Mouse (Mus musculus) heart, embryonic 13.5 days (tissue): ENCODE results near the gene Rangap1. TPM values are rescaled to one million over a fixed set of nuclear protein-coding genes. Genes with fewer than 3 reads are reported as not detected.
A peak's percentile ranks its signal among the peaks of the same experiment; 100 is the strongest.

ENCODE experiments used
- ATAC-seq: fragments of 200-750 bp; cut with Nextera tagmentation; 2 replicates; pipeline ENCODE4 v1.8.0; 2017; ENCODE audit warnings: moderate TSS enrichment; ENCODE audit not compliant: insufficient number of reproducible peaks, low FRiP score, low TSS enrichment; ENCODE audit errors: extremely low read depth
- H3K27ac ChIP-seq: fragments of 300-500 bp; sonication (generic); replicated peaks from 2 replicates; pipeline ENCODE4 v1.5.1; 2015; ENCODE audit warnings: moderate library complexity, mild to moderate bottlenecking, inconsistent platforms
- H3K27me3 ChIP-seq: fragments of 300-500 bp; sonication (generic); replicated peaks from 2 replicates; pipeline ENCODE4 v1.6.1; 2015; ENCODE audit warnings: mild to moderate bottlenecking, inconsistent platforms
- H3K36me3 ChIP-seq: fragments of 300-500 bp; sonication (generic); 2 replicates; pipeline ENCODE4 v1.6.1; 2015; ENCODE audit warnings: mild to moderate bottlenecking, inconsistent platforms
- H3K4me1 ChIP-seq: fragments of 300-500 bp; sonication (generic); 2 replicates; pipeline ENCODE4 v1.6.1; 2015; ENCODE audit warnings: inconsistent platforms
- H3K4me2 ChIP-seq: fragments of 300-500 bp; sonication (generic); 2 replicates; pipeline ENCODE4 v1.6.1; 2015; ENCODE audit warnings: inconsistent platforms, mild to moderate bottlenecking, moderate library complexity
- H3K4me3 ChIP-seq: fragments of 300-500 bp; sonication (generic); 2 replicates; pipeline ENCODE4 v1.5.1; 2015; ENCODE audit warnings: moderate library complexity, mild to moderate bottlenecking, inconsistent platforms
- H3K9ac ChIP-seq: fragments of 300-500 bp; sonication (generic); 2 replicates; pipeline ENCODE4 v1.6.1; 2015; ENCODE audit warnings: inconsistent platforms, mild to moderate bottlenecking, moderate library complexity
- H3K9me3 ChIP-seq: fragments of 300-500 bp; sonication (generic); 2 replicates; pipeline ENCODE4 v1.6.1; 2016; ENCODE audit warnings: inconsistent platforms
- WGBS: fragments of 180-500 bp; shearing (Covaris S2); methylation state at CpG from one replicate; pipeline ENCODE4 v1.1.7; 2015; ENCODE audit warnings: mixed read lengths; 5-methylcytosine and 5-hydroxymethylcytosine counted together
- polyA plus RNA-seq: library from polyadenylated mRNA; unstranded; fragments of >200 nt; fragmentation: Nextera tagmentation; extraction: Ambion mirVana; gene quantifications from 2 replicates; pipeline ENCODE4 v1.2.1, GENCODE M21; 2015

Rangap1 gene
- polyA plus RNA-seq, 1 experiment from 2014 or later, result 90.4 TPM

- no peaks in the 10 kb centered on the region for H3K36me3 ChIP-seq
- peaks cover 68% of the 10 kb centered on the region for H3K27me3 ChIP-seq
- H3K9me3 ChIP-seq, result no peaks in the 10 kb centered on the region
- peaks cover 18% of the 10 kb centered on the region for H3K4me1 ChIP-seq
- peak; percentile 52; the same call in 1 of the 2 replicates for ATAC-seq
- under 1% methylated on average over 101 of the region's 107 CpGs for WGBS
- H3K9ac ChIP-seq, result peak overlapping the region; percentile 85
- H3K27ac ChIP-seq, result no peak overlapping the region
- H3K4me3 ChIP-seq, result peak overlapping the region; percentile 67
- H3K4me2 ChIP-seq, result peak overlapping the region; percentile 98
Observed at GRCm38 (mm10) chr15:81693967-81694881, 51.1 kb downstream of the Rangap1 start.

GRCm38 (mm10) chr15:81693366-81693966 lies 51.9 kb downstream of the Rangap1 start:
- Histone ChIP-seq H3K36me3 (peaks cover 5% of the 10 kb centered on the region), H3K9me3 (no peaks in the 10 kb centered on the region), H3K4me2 (peak overlapping the region; percentile 98), H3K27ac (no peak overlapping the region), H3K9ac (peak overlapping the region; percentile 85), H3K4me1 (peaks cover 18% of the 10 kb centered on the region), H3K4me3 (peak overlapping the region; percentile 67), H3K27me3 (peaks cover 68% of the 10 kb centered on the region)
- WGBS, result 6% methylated on average over 38 of the region's 41 CpGs
- ATAC-seq, result no peak

- H3K27ac ChIP-seq, result no peak overlapping the region
- H3K4me3 ChIP-seq, result no peak overlapping the region
- H3K4me2 ChIP-seq, result no peak overlapping the region
- 86% methylated on average over 4 of the region's 4 CpGs for WGBS
- ATAC-seq, result no peak
- H3K27me3 ChIP-seq, result no peaks in the 10 kb centered on the region
- no peak overlapping the region for H3K9ac ChIP-seq
- peaks cover 8% of the 10 kb centered on the region for H3K4me1 ChIP-seq
- peaks cover 87% of the 10 kb centered on the region for H3K36me3 ChIP-seq
- H3K9me3 ChIP-seq, result no peaks in the 10 kb centered on the region
Observed at GRCm38 (mm10) chr15:81680301-81680805, 65.0 kb downstream of the Rangap1 start.

- Histone ChIP-seq H3K9me3 (no peaks in the 10 kb centered on the region), H3K27me3 (no peaks in the 10 kb centered on the region), H3K36me3 (peaks cover 78% of the 10 kb centered on the region), H3K9ac (no peak overlapping the region), H3K4me2 (no peak overlapping the region), H3K4me3 (no peak overlapping the region), H3K27ac (peak overlapping the region; percentile 77), H3K4me1 (peaks cover 8% of the 10 kb centered on the region)
- 53% methylated on average over 3 of the region's 3 CpGs for WGBS
- no peak; the same call in 1 of the 2 replicates for ATAC-seq
Observed at GRCm38 (mm10) chr15:81676637-81677036, 68.7 kb downstream of the Rangap1 start.

GRCm38 (mm10) chr15:81670231-81670640 lies 75.1 kb downstream of the Rangap1 start:
- H3K9me3 ChIP-seq, result no peaks in the 10 kb centered on the region
- no peak overlapping the region for H3K4me2 ChIP-seq
- peaks cover under 1% of the 10 kb centered on the region; the same call in 1 of the 2 replicates for H3K4me1 ChIP-seq
- no peak overlapping the region for H3K9ac ChIP-seq
- H3K36me3 ChIP-seq, result peaks cover 72% of the 10 kb centered on the region
- no peak overlapping the region for H3K27ac ChIP-seq
- H3K4me3 ChIP-seq, result no peak overlapping the region
- no peak for ATAC-seq
- WGBS, result 85% methylated on average over 4 of the region's 4 CpGs
- no peaks in the 10 kb centered on the region for H3K27me3 ChIP-seq

- no peak for ATAC-seq
- 83% methylated on average over 10 of the region's 10 CpGs for WGBS
- Histone ChIP-seq H3K36me3 (peaks cover 48% of the 10 kb centered on the region), H3K4me3 (no peak overlapping the region), H3K27me3 (no peaks in the 10 kb centered on the region), H3K9me3 (no peaks in the 10 kb centered on the region), H3K27ac (no peak overlapping the region), H3K4me1 (peaks cover 9% of the 10 kb centered on the region), H3K9ac (no peak overlapping the region), H3K4me2 (no peak overlapping the region)
Observed at GRCm38 (mm10) chr15:81666957-81667356, 78.4 kb downstream of the Rangap1 start.

GRCm38 (mm10) chr15:81663697-81664561 lies 81.4 kb downstream of the Rangap1 start, which contains the start of gene L3mbtl2:
L3mbtl2 (plus strand) TSS chr15:81663889.
- ATAC-seq, result peak; percentile 91
- peak within 1 kb of the TSS; percentile 88 for H3K4me3 ChIP-seq
- no peaks in the 10 kb centered on the region for H3K9me3 ChIP-seq
- peaks cover 21% of the 10 kb centered on the region for H3K36me3 ChIP-seq
- peaks cover 9% of the 10 kb centered on the region for H3K4me1 ChIP-seq
- peak within 1 kb of the TSS; percentile 43; the same call in 1 of the 2 replicates for H3K27ac ChIP-seq
- under 1% methylated on average over 55 of the region's 55 CpGs for WGBS
- H3K4me2 ChIP-seq, result peak within 1 kb of the TSS; percentile 91
- no peaks in the 10 kb centered on the region for H3K27me3 ChIP-seq
- H3K9ac ChIP-seq, result peak within 1 kb of the TSS; percentile 84

GRCm38 (mm10) chr15:81663281-81663680 lies 82.0 kb downstream of the Rangap1 start:
- no peak for ATAC-seq
- WGBS, result 61% methylated on average over 10 of the region's 10 CpGs

GRCm38 (mm10) chr15:81661701-81662100 lies 83.6 kb downstream of the Rangap1 start:
- no peak overlapping the region for H3K4me3 ChIP-seq
- H3K4me2 ChIP-seq, result no peak overlapping the region
- H3K27me3 ChIP-seq, result no peaks in the 10 kb centered on the region
- H3K4me1 ChIP-seq, result peaks cover 9% of the 10 kb centered on the region
- H3K27ac ChIP-seq, result no peak overlapping the region
- H3K9ac ChIP-seq, result no peak overlapping the region
- H3K9me3 ChIP-seq, result no peaks in the 10 kb centered on the region
- WGBS, result 95% methylated on average over 2 of the region's 2 CpGs
- ATAC-seq, result no peak
- no peaks in the 10 kb centered on the region for H3K36me3 ChIP-seq

More at GRCm38 (mm10) chr15:81663281-81663680, 82.0 kb downstream of the Rangap1 start:
- Histone ChIP-seq H3K36me3 (peaks cover 14% of the 10 kb centered on the region), H3K4me3 (peak overlapping the region; percentile 88), H3K4me1 (peaks cover 9% of the 10 kb centered on the region), H3K27me3 (no peaks in the 10 kb centered on the region), H3K27ac (no peak overlapping the region), H3K9me3 (no peaks in the 10 kb centered on the region), H3K9ac (no peak overlapping the region), H3K4me2 (peak overlapping the region; percentile 91)
